Mouse (Mus musculus) testis, postnatal 14 days (tissue): ENCODE results near the gene Gm8369.
"Not testable (repeated sequence)": the region's sequence is repeated elsewhere in the genome, so short reads cannot be mapped to it uniquely, and the experiment has no call there.

Experiments used
- DNase-seq: peaks from one replicate; pipeline ENCODE4 v3.0.0; 2021; ENCODE audit warnings: low spot score

Gm8369 gene

DNA sequence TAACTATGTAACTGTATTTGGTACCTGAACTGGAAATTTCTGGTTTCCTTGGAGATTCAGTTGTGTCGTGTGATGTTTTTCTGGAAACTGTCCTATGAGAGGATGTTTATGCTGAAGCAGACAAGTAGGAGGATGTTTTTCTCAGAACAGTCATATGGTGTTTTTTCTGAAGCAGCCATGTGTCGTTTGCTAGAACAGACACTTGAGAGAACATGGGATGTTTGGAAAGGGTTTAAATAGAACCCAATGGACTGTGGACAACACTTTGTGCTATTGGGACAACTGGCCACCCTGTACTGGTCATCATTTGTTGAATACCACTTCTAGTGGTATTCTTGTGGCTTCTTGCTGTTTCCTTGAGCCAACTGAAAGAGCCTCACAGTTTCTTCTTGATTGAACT is at the start of gene Gm8369:
Gene Gm8369, plus strand, starts transcription at position 193 of the 400 bp plus-strand sequence.
- DNase-seq = no peak

GRCm38 (mm10) chr19:11443338-11443737 is 42.4 kb upstream of the Gm8369 start, which contains the start of gene Ms4a4b:
Ms4a4b (plus strand) TSS chr19:11443553.
- DNase-seq = no peak

GRCm38 (mm10) chr19:11443964-11444363 is 41.8 kb upstream of the Gm8369 start:
- no peak for DNase-seq

DNA sequence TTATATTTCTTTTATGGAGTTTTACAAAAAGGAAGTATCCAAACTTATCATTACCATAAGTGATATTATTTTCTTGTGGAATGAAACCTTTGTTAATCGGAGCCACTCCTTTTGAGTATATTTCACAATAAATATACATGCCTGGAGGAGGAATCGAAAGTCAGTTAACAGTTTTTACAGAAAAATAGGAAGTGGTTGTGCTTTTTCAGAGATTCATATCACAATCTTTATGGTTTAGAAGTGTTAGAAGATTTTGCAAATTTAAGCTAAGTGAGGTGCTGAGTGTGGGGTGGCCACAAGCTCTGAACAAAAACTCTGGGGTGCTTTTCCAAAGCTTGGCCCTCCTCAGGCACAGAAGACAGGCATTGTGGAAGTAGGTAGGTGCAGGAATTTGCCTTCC is 38.5 kb upstream of the Gm8369 start:
- DNase-seq = no peak

DNA sequence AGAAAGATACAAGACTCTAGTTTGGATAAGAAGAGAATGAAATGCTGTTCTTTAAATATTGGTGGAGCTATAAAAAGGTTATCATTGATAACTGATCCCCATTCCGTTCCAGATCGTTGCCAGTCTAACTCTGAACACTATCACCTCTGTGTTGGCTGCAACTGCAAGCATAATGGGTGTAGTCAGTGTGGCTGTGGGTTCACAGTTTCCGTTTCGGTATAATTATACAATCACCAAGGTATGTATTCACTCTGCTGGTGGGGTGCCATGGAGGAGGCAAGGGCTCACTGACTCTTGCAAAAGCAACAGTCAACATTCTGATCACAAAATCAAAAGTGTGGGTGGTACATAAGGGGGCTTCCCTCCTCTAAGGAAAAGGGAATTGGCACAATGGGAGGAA is 26.7 kb upstream of the Gm8369 start:
- DNase-seq = not testable (repeated sequence)

- not testable (repeated sequence) for DNase-seq
Measured at GRCm38 (mm10) chr19:11464795-11465194, 20.9 kb upstream of the Gm8369 start.

GRCm38 (mm10) chr19:11466471-11466870 is 19.3 kb upstream of the Gm8369 start:
- no peak for DNase-seq

GRCm38 (mm10) chr19:11468361-11468760 is 17.4 kb upstream of the Gm8369 start:
- not testable (repeated sequence) for DNase-seq

GRCm38 (mm10) chr19:11469215-11469614 is 16.5 kb upstream of the Gm8369 start, which contains the start of gene Ms4a6c:
Ms4a6c (plus strand) TSS chr19:11469366.
- not testable (repeated sequence) for DNase-seq

- DNase-seq = no peak
Measured at GRCm38 (mm10) chr19:11479714-11480113, 6.0 kb upstream of the Gm8369 start.

DNA sequence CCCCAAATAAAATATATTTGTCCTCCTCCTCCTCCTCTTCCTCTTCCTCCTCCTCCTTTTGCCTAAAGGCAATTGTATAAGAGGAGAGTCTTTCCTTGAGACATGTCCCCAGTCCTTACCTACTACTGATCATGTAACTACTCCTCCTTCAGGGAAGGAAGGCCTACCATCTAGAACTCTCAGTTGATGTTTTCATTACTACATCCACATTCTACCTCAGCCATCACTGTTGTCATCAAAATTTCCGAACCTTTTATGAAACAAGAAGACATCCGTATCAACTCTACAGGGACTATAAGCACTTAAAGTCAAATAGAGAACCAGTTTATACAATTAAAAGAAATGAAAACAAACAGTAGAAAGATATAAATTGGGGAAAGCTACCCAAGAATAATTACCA is 3.1 kb upstream of the Gm8369 start:
- no peak for DNase-seq

DNA sequence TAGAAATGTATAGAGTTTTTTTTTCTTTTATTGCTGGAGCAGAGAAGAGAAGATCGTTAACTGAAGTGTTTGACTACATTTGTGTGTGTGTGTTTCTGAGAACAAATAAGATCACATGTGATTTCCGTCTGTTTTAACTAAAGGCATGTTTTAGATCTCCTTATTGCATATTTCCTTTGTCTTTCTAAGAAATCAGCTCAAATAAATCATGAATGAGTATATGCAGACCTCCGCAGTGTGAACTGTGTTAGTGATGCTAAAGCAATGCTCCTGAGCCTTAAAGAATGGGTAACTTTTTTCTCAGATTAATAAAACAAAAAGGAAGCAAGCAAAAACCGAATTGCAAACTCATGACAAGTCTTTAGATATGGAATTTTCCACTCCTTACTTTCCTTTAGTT is 1.8 kb upstream of the Gm8369 start:
- no peak for DNase-seq

DNA sequence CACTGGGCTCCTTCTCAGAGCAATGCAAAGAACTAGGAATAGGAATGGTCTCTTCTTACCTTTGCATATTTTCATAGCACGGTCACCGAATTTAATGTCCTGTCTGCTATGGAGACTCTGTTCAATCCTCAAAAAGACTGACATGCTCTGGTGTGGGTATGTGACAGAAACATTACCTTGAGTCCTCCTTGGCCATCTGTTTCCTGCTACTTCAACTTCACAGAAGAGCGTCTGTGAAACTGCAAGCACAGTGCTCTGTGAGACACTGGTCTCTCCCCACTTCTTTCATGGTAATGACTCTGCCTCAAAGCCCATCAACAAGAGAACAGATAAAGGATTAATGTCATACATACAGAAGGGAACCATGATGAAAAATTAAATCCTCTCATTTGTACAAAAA is 1.4 kb upstream of the Gm8369 start:
- DNase-seq = no peak

DNA sequence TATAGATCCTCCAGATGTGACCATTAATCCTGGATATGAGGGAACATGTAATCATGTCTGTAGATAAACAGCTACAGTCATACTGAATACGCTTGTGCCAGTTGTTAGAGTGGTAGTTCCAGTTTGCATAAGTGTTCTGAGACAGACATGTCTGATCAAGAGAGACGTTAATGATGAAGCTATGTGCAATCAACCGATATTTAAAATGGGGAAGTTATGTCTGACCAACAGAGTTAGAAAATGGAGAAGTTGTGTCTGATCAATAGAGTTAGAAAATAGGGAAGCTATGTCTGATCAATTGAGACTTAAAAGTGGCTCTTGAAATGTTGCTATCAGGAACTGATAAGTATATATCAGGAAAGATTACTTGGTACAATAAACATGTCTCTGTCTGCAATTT is 472 bp upstream of the Gm8369 start:
- DNase-seq = no peak

- DNase-seq = no peak
Measured at GRCm38 (mm10) chr19:11486599-11486998, 861 bp downstream of the Gm8369 start.

DNA sequence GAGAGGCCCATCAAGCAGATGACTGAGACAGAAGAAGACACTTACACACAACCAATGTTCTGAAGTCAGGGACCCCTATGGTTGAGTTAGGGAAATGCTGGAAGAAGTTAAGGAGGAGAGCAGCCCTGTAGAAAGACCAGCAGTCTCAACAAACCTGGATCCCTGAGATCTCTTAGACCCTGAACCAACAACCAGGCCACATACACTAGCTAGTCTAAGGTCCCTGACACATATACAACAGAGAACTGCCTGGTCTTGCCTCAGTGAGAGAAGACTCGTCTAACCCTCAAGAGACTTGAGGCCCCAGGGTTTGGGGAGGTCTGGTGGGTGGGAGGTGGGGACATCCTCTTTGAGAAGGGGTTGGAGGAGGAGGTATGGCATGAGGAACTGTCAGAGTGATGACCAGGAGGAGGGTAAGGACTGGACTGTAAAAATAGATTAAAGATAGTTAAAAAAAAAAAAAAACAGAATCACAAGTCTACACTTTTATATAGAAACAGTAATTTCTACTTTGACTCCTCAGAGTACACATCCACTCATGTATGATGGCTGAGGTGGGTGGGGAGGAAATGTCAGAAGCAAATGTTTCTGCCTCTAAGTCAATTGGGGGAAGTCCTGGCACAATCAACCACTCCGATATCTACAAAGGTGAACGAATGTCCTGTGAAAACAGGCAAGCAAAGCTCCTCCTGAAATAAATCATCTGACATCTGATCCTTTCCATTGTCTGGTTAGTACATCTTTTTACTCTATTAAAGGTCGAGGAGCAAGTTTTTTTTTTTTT is 5.9 kb downstream of the Gm8369 start:
- DNase-seq = no peak

- DNase-seq = no peak
Measured at GRCm38 (mm10) chr19:11492671-11493070, 6.9 kb downstream of the Gm8369 start.

DNA sequence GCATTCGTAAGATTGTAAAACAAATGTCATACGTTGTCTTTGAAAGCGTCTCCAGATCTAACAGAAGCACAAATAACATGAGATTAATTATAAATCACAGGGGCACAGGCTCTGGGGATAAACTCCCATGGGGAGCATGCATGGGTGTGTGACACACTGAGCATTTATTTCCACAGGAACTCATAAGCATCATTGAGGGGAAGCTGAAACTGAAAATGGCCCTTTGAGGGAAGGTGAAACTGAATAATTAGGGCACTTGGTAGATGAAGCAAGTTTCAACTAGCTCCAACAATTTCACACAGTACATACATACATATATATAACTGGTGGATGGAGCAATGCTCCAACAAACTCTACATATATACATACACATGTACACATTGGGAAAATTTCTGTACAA is 8.8 kb downstream of the Gm8369 start:
- DNase-seq = no peak

DNA sequence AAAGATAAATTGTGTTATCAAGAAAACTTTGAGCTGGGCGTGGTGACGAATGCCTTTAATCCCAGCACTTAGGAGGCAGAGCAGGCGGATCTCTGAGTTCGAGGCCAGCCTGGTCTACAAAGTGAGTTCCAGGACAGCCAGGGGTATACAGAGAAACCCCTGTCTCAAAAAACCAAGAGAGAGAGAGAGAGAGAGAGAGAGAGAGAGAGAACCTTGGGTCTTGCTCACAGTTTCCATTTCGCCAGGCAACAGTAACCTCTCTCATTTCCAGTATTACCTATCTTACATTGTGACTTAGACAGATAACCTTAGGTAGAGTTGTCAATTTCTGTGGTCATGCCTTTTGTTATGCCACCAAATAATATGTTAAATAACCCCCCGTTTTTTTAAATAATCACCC is 10.6 kb downstream of the Gm8369 start:
- DNase-seq = no peak

GRCm38 (mm10) chr19:11497300-11497699 is 11.6 kb downstream of the Gm8369 start:
- not testable (repeated sequence) for DNase-seq

DNA sequence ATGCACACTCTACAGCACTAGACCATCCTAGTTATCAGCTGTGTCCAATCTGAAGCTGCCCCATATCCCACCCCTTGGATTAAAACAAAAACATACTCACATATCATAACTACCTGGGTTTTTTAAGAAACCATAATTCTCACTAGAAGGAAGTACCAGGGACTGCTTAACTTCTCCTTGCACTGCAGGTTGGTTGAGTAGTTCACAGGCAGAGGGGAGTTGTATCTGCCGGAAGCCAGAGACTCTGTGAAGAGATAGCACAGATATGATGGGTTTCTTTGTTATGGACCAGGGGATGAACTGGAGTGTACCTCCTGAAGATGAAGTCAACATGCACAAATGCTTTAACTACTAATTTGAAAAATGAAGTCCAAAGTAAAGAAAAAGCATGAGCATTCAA is 15.1 kb downstream of the Gm8369 start:
- no peak for DNase-seq

DNA sequence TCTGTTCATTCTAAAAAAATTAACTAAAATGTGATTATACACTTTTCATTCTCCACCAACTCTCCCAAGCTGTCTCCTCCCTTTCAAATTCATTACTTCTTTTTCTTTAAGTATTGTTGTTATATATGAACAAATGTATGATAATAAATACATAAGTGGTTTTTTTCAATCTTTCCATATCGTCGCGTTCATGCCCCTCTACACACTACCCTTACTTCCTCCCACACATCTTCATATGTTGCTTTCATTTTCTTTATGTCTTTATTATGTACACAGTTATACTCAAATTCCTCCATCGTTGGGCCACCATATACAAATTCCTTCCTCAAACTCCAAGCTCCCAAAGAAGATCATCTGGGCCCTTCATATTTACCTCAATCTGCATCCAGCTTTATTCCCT is 15.6 kb downstream of the Gm8369 start:
- no peak for DNase-seq

- no peak for DNase-seq
Measured at GRCm38 (mm10) chr19:11504857-11505256, 19.1 kb downstream of the Gm8369 start.

DNA sequence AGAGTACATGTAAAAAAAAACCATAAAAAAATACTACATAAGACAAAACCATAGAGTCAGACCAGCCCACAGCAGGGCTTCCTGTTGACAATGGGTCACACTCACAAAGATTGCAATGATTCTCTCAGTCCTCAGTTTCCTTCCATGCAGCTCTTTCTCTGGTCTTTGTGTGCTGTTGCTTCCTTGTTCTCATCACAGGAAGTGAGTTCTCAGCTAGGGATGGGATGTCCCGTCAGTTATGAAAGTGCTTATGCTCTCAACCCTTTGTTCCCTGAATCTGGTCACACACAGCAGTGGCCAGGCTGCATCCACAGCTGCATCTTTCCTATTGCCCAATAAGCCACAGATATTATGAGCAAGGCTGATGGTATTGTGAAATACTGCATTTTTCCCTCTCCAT is 27.7 kb downstream of the Gm8369 start:
- no peak for DNase-seq
